Mouse (Mus musculus) liver, postnatal 0 days (tissue): Measurements from ENCODE around the gene Fhit.

Source experiments
- CTCF ChIP-seq: sonication (generic); IDR thresholded peaks from 2 replicates; pipeline ENCODE4 v1.5.1; 2016; ENCODE audit warnings: antibody characterized with exemption, low read depth
- EP300 ChIP-seq: IDR thresholded peaks from 2 replicates; pipeline ENCODE4 v1.6.1; 2016; ENCODE audit warnings: antibody characterized with exemption, low read depth, mild to moderate bottlenecking

GRCm38 (mm10) chr14:9751341-9751740, 1410.5 kb downstream of the Fhit start:
- TF ChIP-seq CTCF = no peak
- TF ChIP-seq EP300 = no peak
